Comparison of ENCODE assay signal across 11 mouse cellular contexts in genomic region chr8:85220992-85221391, GRCm38 (mm10). TPM values are rescaled to one million over a fixed set of nuclear protein-coding genes. Genes with fewer than 3 reads are reported as not detected.
A peak's percentile ranks its signal among the peaks of the same experiment; 100 is the strongest.
DNase-seq lines count a peak whose midpoint lies in the region; TF ChIP-seq lines count a peak whose summit lies in the region.
"Had no signal": no experiment of that assay in that cellular context is flagged by ENCODE, and none has a peak within 500 bp of the region (broad histone marks: within the 10 kb centered on the region; RNA-seq: fewer than 3 reads in every experiment).

No protein-coding gene starts in this region.

- intact Hi-C loops in left cerebral cortex, postnatal 4 days (cut with DNase I): loop anchor here (10.0 kb wide), 1 partner anchor 106 kb away; no protein-coding TSS in a partner anchor

- 28% methylated on average over 6 of the region's 6 CpGs for WGBS in kidney, adult 2 months

- peak; percentile 18 for DNase-seq in kidney, adult 2 months
- no peak for DNase-seq in kidney, adult 9 months
- DNase-seq in heart, adult 11 months: peak; percentile 95
- peak; percentile 2 to 42 for DNase-seq in kidney, postnatal 25 days
- peak; percentile 36 to 76 for DNase-seq in lung, postnatal 4 days
- no peak for DNase-seq in gastrocnemius, postnatal 10 days
- no peak for DNase-seq in left cerebral cortex, postnatal 4 days
- no peak for DNase-seq in thymus, postnatal 4 days
- DNase-seq: cerebellum, adult 11 months had no signal

- no peak overlapping the region for H3K27ac ChIP-seq in kidney, adult 2 months (ENCODE audit: insufficient read depth, low read depth, low read length)

- no peak overlapping the region for H3K4me3 ChIP-seq in kidney, adult 2 months (ENCODE audit: insufficient read depth, low read depth, low read length)

- TF ChIP-seq POLR2A in kidney, adult 2 months (IDR thresholded peaks at IDR 0.05; ENCODE audit: low read depth, low read length): no peak

- TF ChIP-seq CTCF in kidney, adult 2 months (conservative IDR thresholded peaks at IDR 0.05; ENCODE audit: insufficient read depth, insufficient read length, low read depth, low read length): no peak

- H3K36me3 ChIP-seq in kidney, adult 2 months (ENCODE audit: control insufficient read depth, insufficient read depth, low read length): no peaks in the 10 kb centered on the region

- H3K27me3 ChIP-seq in kidney, adult 2 months (replicated peaks; ENCODE audit: control insufficient read depth, insufficient read depth, low read length): no peaks in the 10 kb centered on the region

- no peaks in the 10 kb centered on the region for H3K4me1 ChIP-seq in kidney, adult 2 months (ENCODE audit: control insufficient read depth, insufficient read depth, low read length)

RNA-seq across cellular contexts. Expression of gene Olfr371, which starts 4.8 kb away (rescaled TPM):
- not detected in 2 replicates for polyA plus RNA-seq in kidney, adult 2 months (2012; rRNA removed)
- not detected for total RNA-seq in gastrocnemius, postnatal 10 days (2021)
- not detected for total RNA-seq in left cerebral cortex, postnatal 4 days (2021)
- total RNA-seq: monocyte, adult 5-6 weeks had no signal
- polyA plus RNA-seq: hindbrain, embryonic 16.5 days had no signal

Comparison
In these comparisons a context has a peak if more than half of its experiments do, and no peak if none do; other contexts are left out.
1. DNase-seq: peak in kidney, adult 2 months (single experiment), heart, adult 11 months (single experiment), kidney, postnatal 25 days (2 of 2) and lung, postnatal 4 days (2 of 2); none in kidney, adult 9 months (single experiment), gastrocnemius, postnatal 10 days (single experiment), left cerebral cortex, postnatal 4 days (single experiment) and thymus, postnatal 4 days (single experiment).